Mouse (Mus musculus) embryonic facial prominence, embryonic 14.5 days (tissue): Measurements from ENCODE around the gene Elf2. TPM values are rescaled to one million over a fixed set of nuclear protein-coding genes. Genes with fewer than 3 reads are reported as not detected.

Experiments used
- ATAC-seq: fragments of 200-750 bp; cut with Nextera tagmentation; 2 replicates; pipeline ENCODE4 v1.8.0; 2017; ENCODE audit warnings: low read depth, moderate number of reproducible peaks, moderate TSS enrichment
- DNase-seq: peaks from one replicate; pipeline ENCODE4 v3.0.0-alpha.2; 2015; ENCODE audit warnings: low spot score
- H3K27ac ChIP-seq: fragments of 300-500 bp; sonication (generic); replicated peaks from 2 replicates; pipeline ENCODE4 v1.5.1; 2014; ENCODE audit warnings: low read depth, mild to moderate bottlenecking, low read length, moderate library complexity
- H3K27me3 ChIP-seq: fragments of 300-500 bp; sonication (generic); replicated peaks from 2 replicates; pipeline ENCODE4 v1.6.1; 2014; ENCODE audit warnings: low read length; ENCODE audit not compliant: control insufficient read depth, insufficient read depth
- H3K36me3 ChIP-seq: fragments of 300-500 bp; sonication (generic); 2 replicates; pipeline ENCODE4 v1.6.1; 2014; ENCODE audit warnings: low read length, mixed read lengths; ENCODE audit not compliant: control insufficient read depth, insufficient read depth
- H3K4me1 ChIP-seq: fragments of 300-500 bp; sonication (generic); 2 replicates; pipeline ENCODE4 v1.6.1; 2014; ENCODE audit warnings: antibody characterized with exemption, low read length; ENCODE audit not compliant: control insufficient read depth, insufficient read depth
- H3K4me2 ChIP-seq: fragments of 300-500 bp; sonication (generic); 2 replicates; pipeline ENCODE4 v1.6.1; 2014; ENCODE audit warnings: low read depth, mild to moderate bottlenecking, low read length, moderate library complexity, mixed read lengths
- H3K4me3 ChIP-seq: fragments of 300-500 bp; sonication (generic); 2 replicates; pipeline ENCODE4 v1.5.1; 2014; ENCODE audit warnings: low read depth, mild to moderate bottlenecking, low read length
- H3K9ac ChIP-seq: fragments of 300-500 bp; sonication (generic); 2 replicates; pipeline ENCODE4 v1.6.1; 2014; ENCODE audit warnings: low read depth, mild to moderate bottlenecking, low read length, moderate library complexity, mixed read lengths
- H3K9me3 ChIP-seq: fragments of 300-500 bp; sonication (generic); 2 replicates; pipeline ENCODE4 v1.6.1; 2016; ENCODE audit warnings: low read length; ENCODE audit not compliant: control insufficient read depth
- WGBS: fragments of 180-500 bp; shearing (Covaris S2); extraction: QIAGEN DNeasy Blood & Tissue Kit; methylation state at CpG from one replicate; pipeline ENCODE4 v1.1.7; 2014; 5-methylcytosine and 5-hydroxymethylcytosine counted together
- polyA plus RNA-seq: library from polyadenylated mRNA; unstranded; fragments of >200 nt; fragmentation: Nextera tagmentation; extraction: Ambion mirVana; gene quantifications from 2 replicates; pipeline ENCODE4 v1.2.1, GENCODE M21; 2014

Gene Elf2
- polyA plus RNA-seq, 1 experiment from 2014 or later, result 56.8 TPM

GRCm38 (mm10) chr3:51328546-51328945 is 11.9 kb downstream of the Elf2 start:
- no peak for DNase-seq
- H3K4me1 ChIP-seq, result no peaks in the 10 kb centered on the region
- WGBS, result 82% methylated on average over 12 of the region's 12 CpGs
- 0 out of 2 replicates have a peak, but pooled peaks cover 3% of the 10 kb centered on the region for H3K36me3 ChIP-seq
- H3K9ac ChIP-seq, result no peak overlapping the region
- no peaks in the 10 kb centered on the region for H3K27me3 ChIP-seq
- no peak overlapping the region for H3K4me3 ChIP-seq
- H3K9me3 ChIP-seq, result peaks cover 9% of the 10 kb centered on the region; the same call in 1 of the 2 replicates
- no peak for ATAC-seq
- H3K4me2 ChIP-seq, result no peak overlapping the region
- no peak overlapping the region for H3K27ac ChIP-seq

DNA sequence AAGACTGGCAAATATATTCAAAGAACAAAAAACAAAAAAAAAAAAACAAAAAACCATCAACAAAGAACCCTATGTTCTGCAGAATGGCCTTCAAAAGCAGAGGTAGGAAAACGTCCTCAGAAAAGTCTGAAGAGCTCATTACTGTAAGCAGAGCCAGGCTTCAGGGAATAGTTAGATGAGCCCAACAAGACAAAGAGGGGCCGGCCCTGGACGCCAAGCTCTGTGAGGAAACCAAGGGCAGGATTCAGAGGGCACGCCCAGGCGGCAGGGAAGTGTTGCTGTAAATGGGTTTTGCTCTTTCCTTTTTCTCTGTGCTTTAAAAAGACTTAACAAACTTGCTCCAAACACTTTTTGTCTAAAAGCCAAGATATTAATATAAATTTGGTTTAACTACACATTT is 12.6 kb downstream of the Elf2 start:
- no peak overlapping the region for H3K4me3 ChIP-seq
- no peak overlapping the region for H3K9ac ChIP-seq
- H3K36me3 ChIP-seq, result 0 out of 2 replicates have a peak, but pooled peaks cover 3% of the 10 kb centered on the region
- DNase-seq, result no peak
- ATAC-seq, result no peak
- no peaks in the 10 kb centered on the region for H3K4me1 ChIP-seq
- peak overlapping the region; percentile 33; the same call in 1 of the 2 replicates for H3K27ac ChIP-seq
- peaks cover 9% of the 10 kb centered on the region; the same call in 1 of the 2 replicates for H3K9me3 ChIP-seq
- H3K27me3 ChIP-seq, result no peaks in the 10 kb centered on the region
- WGBS, result 66% methylated on average over 5 of the region's 5 CpGs
- no peak overlapping the region for H3K4me2 ChIP-seq

DNA sequence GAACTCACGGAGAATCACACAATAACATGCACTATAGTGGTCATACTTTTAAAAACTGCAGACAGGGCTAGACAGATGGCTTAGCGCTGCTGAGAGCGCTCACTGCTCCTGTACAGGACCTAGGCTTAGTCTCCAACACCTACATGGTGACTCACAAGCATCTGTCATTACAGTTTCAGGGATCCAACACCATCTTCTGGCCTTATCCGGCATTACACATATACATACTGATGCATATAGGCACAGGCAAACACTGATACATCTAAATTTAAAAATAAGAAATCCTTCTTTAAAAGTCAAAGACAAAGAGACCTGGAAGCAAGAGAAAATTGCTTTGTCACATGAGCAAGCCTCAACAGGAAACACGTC is 13.1 kb downstream of the Elf2 start:
- Histone ChIP-seq H3K9ac (no peak overlapping the region), H3K9me3 (peaks cover 9% of the 10 kb centered on the region; the same call in 1 of the 2 replicates), H3K4me1 (no peaks in the 10 kb centered on the region), H3K27me3 (no peaks in the 10 kb centered on the region), H3K27ac (0 out of 2 replicates have a peak overlapping the region, but pooled peaks have one; percentile 33), H3K4me2 (no peak overlapping the region), H3K4me3 (no peak overlapping the region), H3K36me3 (0 out of 2 replicates have a peak, but pooled peaks cover 3% of the 10 kb centered on the region)
- DNase-seq (no peak), ATAC-seq (no peak)
- 90% methylated on average over 5 of the region's 5 CpGs for WGBS

GRCm38 (mm10) chr3:51326664-51327428 is 13.6 kb downstream of the Elf2 start:
- Histone ChIP-seq H3K4me1 (no peaks in the 10 kb centered on the region), H3K9me3 (peaks cover 9% of the 10 kb centered on the region; the same call in 1 of the 2 replicates), H3K4me3 (no peak overlapping the region), H3K27me3 (no peaks in the 10 kb centered on the region), H3K4me2 (no peak overlapping the region), H3K27ac (no peak overlapping the region), H3K36me3 (0 out of 2 replicates have a peak, but pooled peaks cover 3% of the 10 kb centered on the region), H3K9ac (no peak overlapping the region)
- ATAC-seq, result peak; percentile 76
- 73% methylated on average over 3 of the region's 3 CpGs for WGBS
- DNase-seq, result peak; percentile 61

DNA sequence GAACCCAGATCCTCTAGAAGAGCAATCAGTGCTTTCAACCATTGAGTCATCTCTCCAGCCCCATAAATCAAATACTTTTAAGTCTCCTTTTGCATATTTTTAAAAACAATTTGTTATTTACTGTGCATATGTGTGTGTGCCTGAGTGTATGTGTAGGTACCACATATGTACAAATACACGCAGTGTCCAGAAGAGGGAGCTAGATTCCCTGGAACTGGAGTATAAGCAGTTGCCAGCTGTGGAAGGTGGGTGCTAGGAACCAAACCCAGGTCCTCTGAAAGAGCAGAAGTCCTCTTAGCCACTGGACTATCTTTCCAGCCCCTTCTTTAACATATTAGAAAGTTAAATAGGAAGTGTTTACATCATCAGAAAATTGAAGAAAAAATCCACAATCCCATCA is 15.0 kb downstream of the Elf2 start:
- 78% methylated on average over 1 of the region's 1 CpGs for WGBS
- no peak overlapping the region for H3K4me2 ChIP-seq
- H3K4me1 ChIP-seq, result no peaks in the 10 kb centered on the region
- peaks cover 9% of the 10 kb centered on the region; the same call in 1 of the 2 replicates for H3K9me3 ChIP-seq
- 0 out of 2 replicates have a peak, but pooled peaks cover 3% of the 10 kb centered on the region for H3K36me3 ChIP-seq
- ATAC-seq (no peak), DNase-seq (no peak)
- no peak overlapping the region for H3K9ac ChIP-seq
- no peak overlapping the region for H3K27ac ChIP-seq
- H3K27me3 ChIP-seq, result no peaks in the 10 kb centered on the region
- no peak overlapping the region for H3K4me3 ChIP-seq

- 95% methylated on average over 14 of the region's 14 CpGs for WGBS
- Histone ChIP-seq H3K4me1 (no peaks in the 10 kb centered on the region), H3K27ac (no peak overlapping the region), H3K36me3 (0 out of 2 replicates have a peak, but pooled peaks cover 14% of the 10 kb centered on the region), H3K27me3 (no peaks in the 10 kb centered on the region), H3K4me2 (no peak overlapping the region), H3K4me3 (no peak overlapping the region), H3K9ac (no peak overlapping the region), H3K9me3 (peaks cover 9% of the 10 kb centered on the region; the same call in 1 of the 2 replicates)
- ATAC-seq (no peak), DNase-seq (no peak)
These were observed 17.5 kb downstream of the Elf2 start for GRCm38 (mm10) chr3:51323006-51323405.

DNA sequence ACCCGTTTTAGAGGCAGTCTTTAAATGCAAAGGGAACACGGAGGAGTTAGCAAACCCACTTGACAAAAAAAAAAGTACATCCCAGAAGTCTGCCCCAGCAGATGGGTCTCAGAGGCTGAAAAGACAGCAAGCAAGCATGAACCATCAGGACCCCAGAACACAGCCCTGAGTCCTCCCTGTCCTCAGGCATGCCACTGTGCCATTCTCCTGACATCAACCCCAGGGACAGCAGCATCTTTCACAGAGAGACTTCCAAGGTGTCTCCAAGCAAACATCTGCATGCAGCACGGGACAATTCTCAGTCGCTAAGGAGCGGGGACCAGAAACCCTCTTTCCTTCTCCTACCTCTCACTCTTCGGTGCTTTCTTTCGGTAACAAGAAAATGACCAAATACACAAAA is 18.1 kb downstream of the Elf2 start:
- no peak overlapping the region for H3K4me3 ChIP-seq
- WGBS, result 87% methylated on average over 7 of the region's 7 CpGs
- no peaks in the 10 kb centered on the region for H3K27me3 ChIP-seq
- no peaks in the 10 kb centered on the region for H3K4me1 ChIP-seq
- H3K9ac ChIP-seq, result no peak overlapping the region
- no peak overlapping the region for H3K27ac ChIP-seq
- H3K36me3 ChIP-seq, result 0 out of 2 replicates have a peak, but pooled peaks cover 14% of the 10 kb centered on the region
- DNase-seq (no peak), ATAC-seq (no peak)
- peaks cover 6% of the 10 kb centered on the region; the same call in 1 of the 2 replicates for H3K9me3 ChIP-seq
- H3K4me2 ChIP-seq, result no peak overlapping the region

GRCm38 (mm10) chr3:51321141-51321540 is 19.3 kb downstream of the Elf2 start:
- H3K9me3 ChIP-seq, result peaks cover 2% of the 10 kb centered on the region; the same call in 1 of the 2 replicates
- DNase-seq (no peak), ATAC-seq (no peak)
- no peak overlapping the region for H3K4me2 ChIP-seq
- no peak overlapping the region for H3K4me3 ChIP-seq
- no peak overlapping the region for H3K9ac ChIP-seq
- 92% methylated on average over 5 of the region's 5 CpGs for WGBS
- no peaks in the 10 kb centered on the region for H3K27me3 ChIP-seq
- H3K27ac ChIP-seq, result no peak overlapping the region
- H3K36me3 ChIP-seq, result 0 out of 2 replicates have a peak, but pooled peaks cover 14% of the 10 kb centered on the region
- no peaks in the 10 kb centered on the region for H3K4me1 ChIP-seq
